Mouse (Mus musculus) forebrain, embryonic 11.5 days (tissue): ENCODE data around the gene Sirt2. TPM values are rescaled to one million over a fixed set of nuclear protein-coding genes. Genes with fewer than 3 reads are reported as not detected.

Experiments
- ATAC-seq: fragments of 200-750 bp; cut with Nextera tagmentation; replicated peaks from 2 replicates; pipeline ENCODE4 v1.8.0; 2017; ENCODE audit warnings: moderate TSS enrichment; ENCODE audit not compliant: low FRiP score
- DNase-seq: peaks from one replicate; pipeline ENCODE4 v3.0.0-alpha.2; 2017; ENCODE audit warnings: low spot score
- H3K27ac ChIP-seq: fragments of 300-500 bp; sonication (generic); 2 replicates; pipeline ENCODE4 v1.5.1; 2014; ENCODE audit warnings: low read depth, low read length
- H3K27me3 ChIP-seq: fragments of 300-500 bp; sonication (generic); 2 replicates; pipeline ENCODE4 v1.6.1; 2014; ENCODE audit warnings: mild to moderate bottlenecking, low read length, mixed read lengths; ENCODE audit not compliant: control insufficient read depth, insufficient read depth
- H3K36me3 ChIP-seq: fragments of 300-500 bp; sonication (generic); 2 replicates; pipeline ENCODE4 v1.6.1; 2014; ENCODE audit warnings: mild to moderate bottlenecking, low read length, moderate library complexity, mixed read lengths; ENCODE audit not compliant: control insufficient read depth, insufficient read depth
- H3K4me1 ChIP-seq: fragments of 300-500 bp; sonication (generic); replicated peaks from 2 replicates; pipeline ENCODE4 v1.6.1; 2014; ENCODE audit warnings: low read length, mixed read lengths; ENCODE audit not compliant: control insufficient read depth, insufficient read depth
- H3K4me2 ChIP-seq: fragments of 300-500 bp; sonication (generic); 2 replicates; pipeline ENCODE4 v1.6.1; 2014; ENCODE audit warnings: low read depth, mild to moderate bottlenecking, low read length, moderate library complexity, mixed read lengths; ENCODE audit not compliant: severe bottlenecking
- H3K4me3 ChIP-seq: fragments of 300-500 bp; sonication (generic); 2 replicates; pipeline ENCODE4 v1.5.1; 2014; ENCODE audit warnings: low read depth, low read length
- H3K9ac ChIP-seq: fragments of 300-500 bp; sonication (generic); 2 replicates; pipeline ENCODE4 v1.6.1; 2014; ENCODE audit warnings: low read length
- H3K9me3 ChIP-seq: fragments of 300-500 bp; sonication (generic); 2 replicates; pipeline ENCODE4 v1.6.1; 2016; ENCODE audit warnings: low read length, mixed read lengths; ENCODE audit not compliant: control insufficient read depth
- WGBS: fragments of 180-500 bp; shearing (Covaris S2); extraction: QIAGEN DNeasy Blood & Tissue Kit; methylation state at CpG from one replicate; pipeline ENCODE4 v1.1.7; 2014; 5-methylcytosine and 5-hydroxymethylcytosine counted together
- polyA plus RNA-seq: library from polyadenylated mRNA; unstranded; fragments of >200 nt; fragmentation: Nextera tagmentation; extraction: Ambion mirVana; gene quantifications from 2 replicates; pipeline ENCODE4 v1.2.1, GENCODE M21; 2014

The Sirt2 gene
- polyA plus RNA-seq, 1 experiment from 2014 or later, result 63.5 TPM

DNA sequence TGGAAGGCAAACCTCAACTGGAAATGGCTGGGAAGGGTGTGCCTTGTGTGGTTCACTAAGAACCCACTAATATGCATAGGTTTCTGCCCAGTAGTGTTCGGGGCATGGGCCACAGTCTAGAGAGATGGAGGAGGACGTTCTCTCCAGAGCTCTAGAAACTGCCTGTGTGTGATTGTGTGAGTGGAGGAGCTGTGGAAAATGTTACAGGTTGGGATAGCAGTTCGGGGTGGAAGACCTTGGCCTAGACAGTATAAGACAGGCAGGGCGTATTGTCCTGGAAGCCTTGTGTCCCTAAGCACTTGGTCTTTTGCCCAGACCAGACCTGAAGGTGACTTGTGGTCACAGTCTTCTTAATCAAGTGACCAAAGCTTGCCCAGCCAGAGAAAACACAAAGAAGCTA lies 45.9 kb downstream of the Sirt2 start:
- Histone ChIP-seq H3K9me3 (no peaks in the 10 kb centered on the region), H3K4me3 (peak overlapping the region; percentile 92), H3K27me3 (no peaks in the 10 kb centered on the region), H3K4me1 (peaks cover 28% of the 10 kb centered on the region), H3K36me3 (peaks cover 39% of the 10 kb centered on the region), H3K27ac (no peak overlapping the region), H3K4me2 (peak overlapping the region; percentile 95), H3K9ac (peak overlapping the region; percentile 97; the same call in 1 of the 2 replicates)
- DNase-seq (peak; percentile 48), ATAC-seq (no peak)
- 80% methylated on average over 4 of the region's 4 CpGs for WGBS

DNA sequence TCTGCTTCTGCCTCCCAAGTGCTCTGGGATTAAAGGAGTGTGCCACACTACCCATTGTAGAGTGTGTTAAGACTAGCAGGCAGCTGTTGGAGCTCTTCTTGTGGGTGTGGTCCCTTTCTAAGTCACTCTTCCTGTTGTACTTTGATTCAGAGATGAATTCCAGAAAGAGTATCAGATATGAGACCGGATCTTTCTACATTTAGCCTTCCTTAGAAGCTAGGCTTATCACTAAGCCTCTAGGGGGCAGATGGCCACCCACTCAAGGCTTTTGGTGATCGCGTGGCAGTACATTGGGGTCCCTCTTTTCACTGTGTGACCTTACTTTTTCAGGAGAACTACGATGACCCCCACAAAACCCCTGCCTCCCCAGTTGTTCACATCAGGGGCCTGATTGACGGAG lies 46.4 kb downstream of the Sirt2 start:
- H3K27ac ChIP-seq, result no peak overlapping the region
- H3K27me3 ChIP-seq, result no peaks in the 10 kb centered on the region
- WGBS, result 83% methylated on average over 5 of the region's 5 CpGs
- H3K4me1 ChIP-seq, result peaks cover 24% of the 10 kb centered on the region
- H3K9me3 ChIP-seq, result no peaks in the 10 kb centered on the region
- peak overlapping the region; percentile 92; the same call in 1 of the 2 replicates for H3K4me3 ChIP-seq
- ATAC-seq (no peak), DNase-seq (peak; percentile 51)
- peak overlapping the region; percentile 95; the same call in 1 of the 2 replicates for H3K4me2 ChIP-seq
- peak overlapping the region; percentile 97; the same call in 1 of the 2 replicates for H3K9ac ChIP-seq
- peaks cover 41% of the 10 kb centered on the region for H3K36me3 ChIP-seq

DNA sequence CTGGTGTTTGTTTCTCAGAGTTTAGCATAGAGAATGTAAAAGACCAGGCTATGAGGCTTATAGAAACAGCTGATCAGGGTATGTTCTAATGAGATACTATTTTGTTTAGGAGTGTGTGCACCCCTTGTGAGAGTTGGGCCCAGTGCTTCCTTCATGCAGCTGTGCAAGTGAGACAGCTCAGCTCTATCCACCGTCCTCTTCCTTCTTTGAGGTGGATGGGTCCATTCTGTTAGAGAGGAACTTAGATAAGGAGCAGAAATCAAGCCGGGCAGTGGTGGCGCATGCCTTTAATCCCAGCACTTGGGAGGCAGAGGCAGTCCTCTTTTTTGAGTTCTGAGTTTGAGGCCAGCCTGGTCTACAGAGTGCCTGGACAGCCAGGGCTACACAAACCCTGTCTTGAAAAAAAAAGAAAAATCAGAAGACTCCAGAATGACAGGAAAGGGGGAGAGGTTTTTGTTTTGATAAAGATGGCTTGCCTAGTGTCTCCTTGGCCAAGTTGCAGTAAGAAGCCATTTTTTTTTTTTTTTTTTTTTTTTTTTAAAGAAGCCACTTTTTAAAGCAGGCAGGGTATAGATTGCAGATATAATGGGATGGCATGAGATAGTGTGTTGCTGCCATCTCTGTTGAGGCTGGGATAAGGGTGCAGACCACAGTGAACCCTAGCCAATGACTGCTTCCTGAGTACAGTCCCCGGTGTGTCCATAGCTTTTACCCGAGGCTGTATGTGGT lies 47.9 kb downstream of the Sirt2 start:
- Histone ChIP-seq H3K36me3 (peaks cover 52% of the 10 kb centered on the region), H3K4me1 (peaks cover 26% of the 10 kb centered on the region), H3K9me3 (no peaks in the 10 kb centered on the region), H3K4me3 (no peak overlapping the region), H3K27ac (no peak overlapping the region), H3K4me2 (no peak overlapping the region), H3K27me3 (no peaks in the 10 kb centered on the region), H3K9ac (no peak overlapping the region)
- ATAC-seq (no peak), DNase-seq (no peak)
- WGBS, result 89% methylated on average over 5 of the region's 5 CpGs

DNA sequence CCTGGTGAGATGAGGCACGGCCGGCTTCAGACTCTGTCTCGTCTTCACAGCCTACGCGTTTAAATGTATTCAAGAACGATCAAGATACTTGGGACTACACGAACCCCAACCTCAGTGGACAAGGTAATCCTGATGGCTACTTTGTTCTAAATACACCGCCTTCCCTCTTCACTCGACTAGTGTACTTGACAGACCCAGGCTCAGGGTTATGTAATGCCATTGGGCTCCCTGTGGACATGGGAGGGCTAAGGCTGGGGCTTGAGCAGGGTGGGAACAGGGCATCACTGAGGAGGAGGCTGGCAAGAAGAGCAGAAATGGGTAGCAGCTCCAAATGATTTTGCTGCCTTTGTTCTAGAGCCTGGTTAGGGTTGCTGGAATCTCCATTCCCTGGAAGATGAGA lies 48.7 kb downstream of the Sirt2 start:
- 93% methylated on average over 9 of the region's 9 CpGs for WGBS
- H3K4me1 ChIP-seq, result peaks cover 30% of the 10 kb centered on the region
- H3K4me2 ChIP-seq, result no peak overlapping the region
- H3K27ac ChIP-seq, result no peak overlapping the region
- H3K9ac ChIP-seq, result no peak overlapping the region
- peaks cover 56% of the 10 kb centered on the region for H3K36me3 ChIP-seq
- ATAC-seq, result no peak
- no peak for DNase-seq
- no peaks in the 10 kb centered on the region for H3K9me3 ChIP-seq
- no peak overlapping the region for H3K4me3 ChIP-seq
- H3K27me3 ChIP-seq, result no peaks in the 10 kb centered on the region

DNA sequence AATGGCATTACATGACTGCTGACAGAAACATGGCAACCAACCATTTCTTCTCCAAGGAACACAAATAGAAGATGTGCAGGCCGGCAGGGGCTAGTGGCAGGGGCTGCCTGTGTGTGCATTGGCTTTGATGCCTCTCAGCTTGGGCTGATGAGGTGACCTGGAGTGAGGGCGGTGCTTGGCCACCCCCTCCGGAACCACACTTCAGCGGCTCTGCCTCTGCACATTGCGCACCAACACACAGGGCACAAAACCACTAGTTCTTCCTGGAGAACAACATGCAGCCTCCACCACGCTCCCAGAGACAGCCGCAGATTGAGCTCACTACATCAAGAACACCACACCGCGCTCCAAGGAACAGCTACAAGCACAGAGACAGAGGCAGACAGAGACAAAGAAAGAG lies 49.7 kb downstream of the Sirt2 start:
- Histone ChIP-seq H3K4me3 (no peak overlapping the region), H3K4me1 (peaks cover 32% of the 10 kb centered on the region)
- no peak for ATAC-seq

DNA sequence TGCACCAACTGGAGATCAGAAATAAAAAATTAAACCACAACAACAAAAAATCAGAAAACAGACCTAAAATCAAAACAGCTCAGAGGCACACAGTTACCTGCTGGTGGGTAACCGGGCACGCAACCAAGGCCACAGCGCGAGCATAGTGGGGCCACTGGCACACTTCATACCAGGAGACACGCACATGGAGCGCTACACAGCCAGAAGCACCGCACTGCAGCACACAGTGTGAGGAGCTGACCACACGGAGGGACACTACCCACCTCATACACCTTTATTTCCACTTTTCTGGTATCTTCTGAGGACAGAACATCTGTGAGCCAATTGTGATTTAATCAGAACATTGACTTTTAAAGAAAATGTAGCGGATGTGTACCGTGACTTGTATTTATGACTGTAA lies 50.4 kb downstream of the Sirt2 start:
- no peak for DNase-seq
- Histone ChIP-seq H3K4me1 (peaks cover 31% of the 10 kb centered on the region), H3K27ac (no peak overlapping the region), H3K9me3 (no peaks in the 10 kb centered on the region), H3K4me3 (no peak overlapping the region), H3K27me3 (no peaks in the 10 kb centered on the region), H3K36me3 (peaks cover 72% of the 10 kb centered on the region), H3K9ac (no peak overlapping the region), H3K4me2 (no peak overlapping the region)
- WGBS, result 94% methylated on average over 10 of the region's 10 CpGs
- no peak for ATAC-seq

More for the DNA sequence above, 49.7 kb downstream of the Sirt2 start:
- Histone ChIP-seq H3K27ac (no peak overlapping the region), H3K9me3 (no peaks in the 10 kb centered on the region), H3K4me2 (no peak overlapping the region), H3K9ac (no peak overlapping the region), H3K36me3 (peaks cover 66% of the 10 kb centered on the region), H3K27me3 (no peaks in the 10 kb centered on the region)
- no peak for DNase-seq
- WGBS, result 87% methylated on average over 9 of the region's 9 CpGs

DNA sequence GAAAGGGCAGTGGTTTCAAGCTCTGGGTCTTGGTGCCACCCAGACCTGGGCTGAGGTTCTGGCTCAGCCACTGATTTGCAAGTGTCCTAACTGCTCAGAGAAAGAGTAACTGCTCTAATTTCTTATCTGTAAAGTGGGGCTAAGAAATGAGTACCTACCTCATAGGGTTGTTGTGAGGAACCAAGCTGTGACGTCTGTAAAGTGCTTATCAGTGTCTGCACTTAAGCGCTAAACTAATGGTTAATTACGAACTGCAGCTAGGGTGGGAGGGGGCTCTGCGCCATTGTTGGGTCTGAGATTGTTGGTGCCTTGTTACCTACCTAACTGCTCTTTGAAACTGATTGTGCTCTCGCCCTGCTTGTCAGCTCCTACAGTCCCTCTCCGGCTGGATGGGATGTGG lies 51.0 kb downstream of the Sirt2 start:
- no peak for DNase-seq
- H3K4me2 ChIP-seq, result no peak overlapping the region

DNA sequence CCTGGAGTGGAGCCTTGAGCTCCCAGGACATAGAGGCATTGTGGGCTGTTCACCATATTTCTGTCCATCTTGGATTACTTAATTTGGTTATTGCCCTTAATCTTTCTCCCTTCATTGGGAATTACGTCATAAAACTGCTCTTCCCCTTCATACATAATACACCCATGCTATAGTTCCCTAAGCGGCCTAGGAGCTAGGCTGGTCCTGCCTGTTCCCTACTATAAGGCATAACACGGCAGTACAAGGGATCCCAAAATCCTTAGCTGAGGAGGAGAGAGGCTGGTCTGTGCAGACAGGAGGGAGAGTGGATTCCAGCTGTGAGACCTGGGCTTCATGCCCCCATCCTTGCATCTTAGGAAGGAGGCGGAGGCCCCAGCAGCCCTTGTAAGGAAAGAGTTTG lies 51.4 kb downstream of the Sirt2 start:
- H3K27ac ChIP-seq, result no peak overlapping the region
- H3K27me3 ChIP-seq, result no peaks in the 10 kb centered on the region
- no peak overlapping the region for H3K4me3 ChIP-seq
- WGBS, result 84% methylated on average over 4 of the region's 4 CpGs
- peaks cover 76% of the 10 kb centered on the region for H3K36me3 ChIP-seq
- DNase-seq, result no peak
- H3K9ac ChIP-seq, result no peak overlapping the region
- H3K4me2 ChIP-seq, result no peak overlapping the region
- H3K4me1 ChIP-seq, result peaks cover 22% of the 10 kb centered on the region
- no peak for ATAC-seq
- H3K9me3 ChIP-seq, result no peaks in the 10 kb centered on the region

More for the DNA sequence above, 51.0 kb downstream of the Sirt2 start:
- Histone ChIP-seq H3K4me3 (no peak overlapping the region), H3K27ac (no peak overlapping the region), H3K9me3 (no peaks in the 10 kb centered on the region), H3K36me3 (peaks cover 76% of the 10 kb centered on the region), H3K9ac (no peak overlapping the region), H3K4me1 (peaks cover 25% of the 10 kb centered on the region), H3K27me3 (no peaks in the 10 kb centered on the region)
- 80% methylated on average over 6 of the region's 6 CpGs for WGBS
- ATAC-seq, result no peak

DNA sequence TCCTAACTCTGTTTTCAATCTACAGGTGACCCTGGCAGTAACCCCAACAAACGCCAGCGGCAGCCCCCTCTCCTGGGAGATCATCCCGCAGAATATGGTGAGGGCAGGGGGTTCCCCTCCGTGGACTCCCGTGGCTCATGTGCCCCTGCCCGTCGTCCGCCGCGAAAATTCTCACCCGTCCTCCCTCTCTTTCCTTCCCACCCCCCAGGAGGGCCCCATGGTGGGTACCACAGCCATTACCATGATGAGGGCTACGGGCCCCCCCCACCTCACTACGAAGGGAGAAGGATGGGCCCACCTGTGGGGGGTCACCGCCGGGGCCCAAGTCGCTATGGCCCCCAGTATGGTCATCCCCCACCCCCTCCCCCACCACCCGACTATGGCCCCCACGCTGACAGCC lies 51.9 kb downstream of the Sirt2 start:
- no peak overlapping the region for H3K9ac ChIP-seq
- WGBS, result 90% methylated on average over 18 of the region's 18 CpGs
- H3K4me2 ChIP-seq, result no peak overlapping the region
- no peaks in the 10 kb centered on the region for H3K27me3 ChIP-seq
- ATAC-seq (no peak), DNase-seq (no peak)
- H3K4me3 ChIP-seq, result no peak overlapping the region
- H3K9me3 ChIP-seq, result no peaks in the 10 kb centered on the region
- H3K4me1 ChIP-seq, result peaks cover 22% of the 10 kb centered on the region
- no peak overlapping the region for H3K27ac ChIP-seq
- peaks cover 73% of the 10 kb centered on the region for H3K36me3 ChIP-seq
